Mouse (Mus musculus) C2C12 (cell line): ENCODE measurements around the gene Ercc8. TPM values are rescaled to one million over a fixed set of nuclear protein-coding genes. Genes with fewer than 3 reads are reported as not detected.

Experiments used
- H3K27me3 ChIP-seq: one replicate; pipeline ENCODE4 v1.6.1; 2011; ENCODE audit not compliant: control insufficient read depth, insufficient read depth, insufficient read length
- H3K36me3 ChIP-seq: one replicate; pipeline ENCODE4 v1.6.1; 2011; ENCODE audit not compliant: control insufficient read depth, insufficient read depth
- H3K4me3 ChIP-seq: one replicate; pipeline ENCODE4 v1.5.1; 2011; ENCODE audit warnings: mild to moderate bottlenecking, control low read depth; ENCODE audit not compliant: poor library complexity, insufficient read depth, severe bottlenecking
- H3K79me2 ChIP-seq: one replicate; pipeline ENCODE4 v1.6.1; 2011; ENCODE audit not compliant: control insufficient read depth, insufficient read depth
- H3K79me3 ChIP-seq: one replicate; pipeline ENCODE4 v1.6.1; 2011; ENCODE audit warnings: low read depth, control low read depth
- H3ac ChIP-seq: one replicate; pipeline ENCODE3; 2011; ENCODE audit warnings: low read depth; ENCODE audit not compliant: control insufficient read depth, insufficient read length
- CEBPB ChIP-seq: IDR thresholded peaks from one replicate; pipeline ENCODE4 v1.6.1; 2011; ENCODE audit warnings: low read depth, mild to moderate bottlenecking, control low read depth, moderate library complexity
- CTCF ChIP-seq: IDR thresholded peaks from one replicate; pipeline ENCODE4 v1.5.1; 2011; ENCODE audit not compliant: control insufficient read depth, insufficient read depth, insufficient read length
- FOSL1 ChIP-seq: IDR thresholded peaks from one replicate; pipeline ENCODE4 v1.8.0; 2011; ENCODE audit warnings: mild to moderate bottlenecking, low read length; ENCODE audit not compliant: poor library complexity, insufficient read depth, severe bottlenecking
- MAX ChIP-seq: IDR thresholded peaks from one replicate; pipeline ENCODE4 v1.6.1; 2011; ENCODE audit warnings: mild to moderate bottlenecking, control low read depth
- MYOD1 ChIP-seq: IDR thresholded peaks from one replicate; pipeline ENCODE4 v1.6.1; 2011; ENCODE audit warnings: low read depth; ENCODE audit not compliant: control insufficient read depth, insufficient read length
- MYOG ChIP-seq: IDR thresholded peaks from one replicate; pipeline ENCODE4 v1.6.1; 2011; ENCODE audit not compliant: control insufficient read depth, insufficient read length; ENCODE audit errors: extremely low read depth
- USF1 ChIP-seq: IDR thresholded peaks from one replicate; pipeline ENCODE4 v1.6.1; 2011; ENCODE audit warnings: low read depth, mild to moderate bottlenecking, control low read depth, moderate library complexity
- polyA plus RNA-seq: library from polyadenylated mRNA; unstranded; fragments of >200 nt; fragmentation: generic; extraction: Trizol; gene quantifications from one replicate; pipeline ENCODE4 v1.2.1, GENCODE M21; 2012; ENCODE audit warnings: missing spikeins

Ercc8 gene
- polyA plus RNA-seq, 1 experiment: 6.7 TPM

GRCm38 (mm10) chr13:108184743-108185255 lies 26.3 kb downstream of the Ercc8 start:
- TF ChIP-seq MYOG (no peak), CEBPB (no peak), FOSL1 (no peak), MAX (no peak), CTCF (no peak), MYOD1 (no peak)
- Histone ChIP-seq H3K79me3 (peaks cover 2% of the 10 kb centered on the region), H3ac (no peak overlapping the region), H3K4me3 (no peak overlapping the region), H3K36me3 (peaks cover 61% of the 10 kb centered on the region), H3K27me3 (no peaks in the 10 kb centered on the region), H3K79me2 (no peaks in the 10 kb centered on the region)

- Histone ChIP-seq H3K79me2 (no peaks in the 10 kb centered on the region), H3K36me3 (peaks cover 56% of the 10 kb centered on the region), H3K79me3 (peaks cover 2% of the 10 kb centered on the region), H3K27me3 (no peaks in the 10 kb centered on the region), H3K4me3 (no peak overlapping the region), H3ac (no peak overlapping the region)
- no peak for TF ChIP-seq FOSL1
- TF ChIP-seq MYOD1: no peak
- TF ChIP-seq MYOG: no peak
- TF ChIP-seq CEBPB: no peak
- TF ChIP-seq USF1: no peak
- no peak for TF ChIP-seq CTCF
- TF ChIP-seq MAX: no peak
These were observed 27.0 kb downstream of the Ercc8 start for GRCm38 (mm10) chr13:108185530-108185929.

GRCm38 (mm10) chr13:108187994-108188393 lies 29.5 kb downstream of the Ercc8 start:
- no peak overlapping the region for H3ac ChIP-seq
- H3K27me3 ChIP-seq: no peaks in the 10 kb centered on the region
- TF ChIP-seq CEBPB (no peak), MYOG (no peak), MAX (no peak), MYOD1 (peak; percentile 33)
- no peaks in the 10 kb centered on the region for H3K79me2 ChIP-seq
- peaks cover 33% of the 10 kb centered on the region for H3K36me3 ChIP-seq
- peaks cover 2% of the 10 kb centered on the region for H3K79me3 ChIP-seq
- H3K4me3 ChIP-seq: no peak overlapping the region

GRCm38 (mm10) chr13:108191074-108191720 lies 32.7 kb downstream of the Ercc8 start:
- TF ChIP-seq CTCF (no peak), FOSL1 (no peak), USF1 (no peak), MYOG (no peak), CEBPB (no peak), MAX (no peak), MYOD1 (no peak)
- Histone ChIP-seq H3K27me3 (no peaks in the 10 kb centered on the region), H3K36me3 (peaks cover 38% of the 10 kb centered on the region), H3K79me3 (peaks cover 2% of the 10 kb centered on the region), H3ac (no peak overlapping the region), H3K4me3 (no peak overlapping the region), H3K79me2 (no peaks in the 10 kb centered on the region)

- Histone ChIP-seq H3K27me3 (no peaks in the 10 kb centered on the region), H3K79me3 (no peaks in the 10 kb centered on the region), H3K79me2 (no peaks in the 10 kb centered on the region), H3K4me3 (no peak overlapping the region), H3ac (no peak overlapping the region), H3K36me3 (peaks cover 20% of the 10 kb centered on the region)
- no peak for TF ChIP-seq FOSL1
- no peak for TF ChIP-seq MAX
- no peak for TF ChIP-seq USF1
- TF ChIP-seq MYOG: no peak
- TF ChIP-seq CTCF: no peak
- no peak for TF ChIP-seq MYOD1
- no peak for TF ChIP-seq CEBPB
These were observed 36.9 kb downstream of the Ercc8 start for GRCm38 (mm10) chr13:108195474-108195873.

- Histone ChIP-seq H3K79me2 (no peaks in the 10 kb centered on the region), H3K36me3 (no peaks in the 10 kb centered on the region), H3K27me3 (no peaks in the 10 kb centered on the region), H3K79me3 (no peaks in the 10 kb centered on the region), H3K4me3 (no peak overlapping the region), H3ac (no peak overlapping the region)
- TF ChIP-seq MYOG (no peak), USF1 (no peak), CEBPB (no peak), FOSL1 (no peak), MAX (no peak), MYOD1 (no peak), CTCF (no peak)
These were observed 46.3 kb downstream of the Ercc8 start for GRCm38 (mm10) chr13:108204857-108205256.
